Mouse (Mus musculus) stomach, postnatal 0 days (tissue): ENCODE measurements around the gene Epha10. TPM values are rescaled to one million over a fixed set of nuclear protein-coding genes. Genes with fewer than 3 reads are reported as not detected.
A peak's percentile ranks its signal among the peaks of the same experiment; 100 is the strongest.

Experiments
- ATAC-seq: fragments of 200-750 bp; cut with Nextera tagmentation; 2 replicates; pipeline ENCODE4 v1.8.0; 2017; ENCODE audit not compliant: low FRiP score, low TSS enrichment
- DNase-seq: peaks from one replicate; pipeline ENCODE4 v3.0.0-alpha.2; 2016; ENCODE audit warnings: low spot score
- H3K27ac ChIP-seq: fragments of 300-500 bp; sonication (generic); replicated peaks from 2 replicates; pipeline ENCODE4 v1.5.1; 2014; ENCODE audit warnings: mild to moderate bottlenecking, control low read depth
- H3K27me3 ChIP-seq: fragments of 300-500 bp; sonication (generic); 2 replicates; pipeline ENCODE4 v1.6.1; 2014; ENCODE audit warnings: low read length; ENCODE audit not compliant: control insufficient read depth, insufficient read depth
- H3K36me3 ChIP-seq: fragments of 300-500 bp; sonication (generic); 2 replicates; pipeline ENCODE4 v1.6.1; 2014; ENCODE audit warnings: low read length, mixed read lengths; ENCODE audit not compliant: control insufficient read depth, insufficient read depth
- H3K4me1 ChIP-seq: fragments of 300-500 bp; sonication (generic); replicated peaks from 2 replicates; pipeline ENCODE4 v1.6.1; 2014; ENCODE audit warnings: antibody characterized with exemption; ENCODE audit not compliant: control insufficient read depth, insufficient read depth
- H3K4me2 ChIP-seq: fragments of 300-500 bp; sonication (generic); replicated peaks from 2 replicates; pipeline ENCODE4 v1.6.1; 2014; ENCODE audit warnings: low read depth, mild to moderate bottlenecking, control low read depth, moderate library complexity
- H3K4me3 ChIP-seq: fragments of 300-500 bp; sonication (generic); 2 replicates; pipeline ENCODE4 v1.5.1; 2014; ENCODE audit warnings: low read depth, low read length, control low read depth
- H3K9ac ChIP-seq: fragments of 300-500 bp; sonication (generic); 2 replicates; pipeline ENCODE4 v1.6.1; 2014; ENCODE audit warnings: mild to moderate bottlenecking, low read length, control low read depth, mixed read lengths
- H3K9me3 ChIP-seq: fragments of 300-500 bp; sonication (generic); 2 replicates; pipeline ENCODE4 v1.6.1; 2016; ENCODE audit warnings: low read length; ENCODE audit not compliant: control insufficient read depth
- CTCF ChIP-seq: IDR thresholded peaks from 2 replicates; pipeline ENCODE4 v1.5.1; 2016; ENCODE audit warnings: antibody characterized with exemption, low read depth, mild to moderate bottlenecking, moderate library complexity
- EP300 ChIP-seq: optimal IDR thresholded peaks from 2 replicates; pipeline ENCODE3; 2016; ENCODE audit warnings: antibody characterized with exemption
- WGBS: fragments of 180-500 bp; shearing (Covaris S2); extraction: QIAGEN DNeasy Blood & Tissue Kit; methylation state at CpG from one replicate; pipeline ENCODE4 v1.1.7; 2014; 5-methylcytosine and 5-hydroxymethylcytosine counted together
- polyA plus RNA-seq: library from polyadenylated mRNA; unstranded; fragments of >200 nt; fragmentation: Nextera tagmentation; extraction: Ambion mirVana; gene quantifications from 2 replicates; pipeline ENCODE4 v1.2.1, GENCODE M21; 2015

The Epha10 gene
- polyA plus RNA-seq, 1 experiment from 2014 or later = not detected

GRCm38 (mm10) chr4:124860446-124860845 is 20.3 kb upstream of the Epha10 start:
- peak; percentile 86 for DNase-seq
- Histone ChIP-seq H3K27me3 (peaks cover 2% of the 10 kb centered on the region; the same call in 1 of the 2 replicates), H3K27ac (no peak overlapping the region), H3K4me3 (no peak overlapping the region), H3K9ac (no peak overlapping the region), H3K36me3 (peaks cover 9% of the 10 kb centered on the region; the same call in 1 of the 2 replicates), H3K4me2 (no peak overlapping the region), H3K9me3 (no peaks in the 10 kb centered on the region), H3K4me1 (no peaks in the 10 kb centered on the region)
- WGBS = 9% methylated on average over 7 of the region's 7 CpGs
- no peak for TF ChIP-seq CTCF
- no peak for TF ChIP-seq EP300
- ATAC-seq = peak; percentile 69

DNA sequence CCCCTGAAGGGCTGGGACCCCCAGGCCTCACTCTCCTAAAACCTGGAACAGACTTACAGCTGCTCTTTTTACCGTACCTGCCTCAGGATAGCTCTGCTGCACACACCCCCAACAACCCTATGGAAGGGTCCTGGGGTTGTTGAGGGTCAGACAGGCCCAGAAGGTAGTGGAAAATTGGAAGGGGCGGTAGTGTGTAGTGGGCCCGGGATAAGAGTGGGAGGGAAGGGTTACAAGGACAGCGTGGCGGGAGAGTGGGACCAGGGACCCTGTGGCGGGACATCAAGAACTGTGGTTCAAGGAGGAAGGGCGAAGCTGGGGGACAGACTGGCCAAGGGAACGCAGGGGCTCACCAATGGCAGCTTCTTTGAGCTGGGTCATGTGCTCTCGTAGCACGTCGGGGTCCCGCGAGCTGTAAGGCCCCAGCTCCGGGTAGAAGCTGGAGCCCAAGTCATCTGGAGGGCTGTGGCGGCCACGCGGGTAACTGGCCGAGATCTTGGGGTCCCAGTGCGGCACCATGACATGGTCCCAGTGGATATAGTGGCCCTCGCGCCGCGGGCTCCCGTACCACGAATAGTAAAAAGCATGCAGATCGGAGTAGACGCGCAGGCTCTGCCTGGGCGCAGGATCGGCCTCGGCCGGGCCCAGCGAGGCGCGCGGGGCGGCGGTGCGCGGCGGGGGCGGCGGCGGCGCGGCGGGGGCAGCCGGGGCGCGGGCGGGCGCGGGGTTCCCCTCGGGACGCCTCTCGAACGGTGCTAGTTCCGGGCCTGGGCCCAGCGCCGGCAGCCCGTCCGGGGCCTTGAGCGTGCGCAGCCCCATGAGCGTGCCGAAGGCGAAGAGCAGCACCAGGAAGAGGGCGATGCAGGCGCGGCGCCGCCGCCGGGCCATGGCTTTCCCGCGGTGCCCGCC is 19.2 kb upstream of the Epha10 start, which contains the start of gene Maneal:
Gene Maneal, minus strand, starts transcription at position 889 of the 906 bp plus-strand sequence.
- no peak within 1 kb of the TSS; the same call in 1 of the 2 replicates for H3K9ac ChIP-seq
- TF ChIP-seq CTCF (no peak), EP300 (no peak)
- no peaks in the 10 kb centered on the region for H3K4me1 ChIP-seq
- ATAC-seq = peak; percentile 16; the same call in 1 of the 2 replicates
- WGBS = 5% methylated on average over 44 of the region's 77 CpGs
- peak within 1 kb of the TSS; percentile 40 for H3K4me3 ChIP-seq
- no peaks in the 10 kb centered on the region for H3K9me3 ChIP-seq
- no peaks in the 10 kb centered on the region for H3K36me3 ChIP-seq
- H3K4me2 ChIP-seq = peak within 1 kb of the TSS; percentile 58
- H3K27me3 ChIP-seq = peaks cover 2% of the 10 kb centered on the region; the same call in 1 of the 2 replicates
- no peak for DNase-seq
- no peak within 1 kb of the TSS for H3K27ac ChIP-seq

DNA sequence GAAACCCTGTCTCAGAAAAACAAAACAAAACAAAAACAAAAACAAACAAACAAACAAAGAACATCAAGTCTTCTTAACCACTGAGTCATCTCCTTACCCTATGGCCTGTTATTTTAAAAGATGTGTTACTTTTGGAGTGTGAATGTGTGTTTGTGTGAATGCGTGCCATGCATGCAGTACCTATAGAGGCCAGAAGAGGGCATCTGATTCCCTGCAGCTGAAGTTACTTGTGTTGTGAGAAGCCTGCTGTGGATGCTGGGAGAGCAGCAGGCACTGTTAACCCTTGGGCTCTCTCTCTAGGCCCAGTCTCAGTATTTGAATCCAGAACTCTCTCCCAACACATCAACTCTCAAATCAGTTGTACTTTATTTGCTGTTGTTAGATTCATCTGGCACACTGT is 8.0 kb upstream of the Epha10 start:
- ATAC-seq (no peak), DNase-seq (no peak)
- Histone ChIP-seq H3K4me1 (no peaks in the 10 kb centered on the region), H3K9ac (no peak overlapping the region), H3K4me2 (no peak overlapping the region), H3K4me3 (no peak overlapping the region), H3K9me3 (no peaks in the 10 kb centered on the region), H3K27ac (no peak overlapping the region), H3K36me3 (no peaks in the 10 kb centered on the region), H3K27me3 (no peaks in the 10 kb centered on the region)
- 88% methylated on average over 1 of the region's 1 CpGs for whole genome bisulfite sequencing
- peak; percentile 40 for TF ChIP-seq CTCF
- no peak for TF ChIP-seq EP300

GRCm38 (mm10) chr4:124881341-124881908 is 726 bp downstream of the Epha10 start:
- DNase-seq = no peak

DNA sequence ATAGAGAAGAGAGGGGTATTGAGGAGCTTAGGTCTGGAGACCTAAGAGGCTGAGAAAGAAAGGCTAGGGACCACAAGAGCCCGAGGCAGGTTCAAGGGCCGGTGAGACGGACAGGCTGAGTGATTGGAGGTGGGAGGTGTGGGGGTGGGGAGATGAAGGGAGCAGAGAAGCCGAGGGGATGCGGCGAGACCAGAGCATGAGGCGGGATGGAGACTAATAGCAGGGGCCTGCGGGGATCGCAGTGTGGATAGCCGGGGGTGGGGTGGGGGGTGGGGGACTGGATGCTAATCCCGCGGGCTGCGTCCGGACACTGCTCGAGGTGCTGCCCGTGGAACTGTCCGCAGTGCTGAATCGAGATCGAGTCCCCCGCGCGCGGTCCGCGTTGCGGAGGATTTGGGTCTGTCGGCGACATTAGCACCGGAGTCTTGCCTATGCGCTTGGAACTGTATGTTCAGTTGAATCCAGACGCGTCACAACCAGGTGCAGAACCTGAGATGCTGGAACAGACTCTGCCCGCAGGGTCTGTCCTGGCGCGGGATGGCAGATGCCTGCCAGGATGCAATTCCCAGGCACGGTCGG is 1.5 kb downstream of the Epha10 start:
- no peak overlapping the region for H3K4me3 ChIP-seq
- TF ChIP-seq EP300 = no peak
- TF ChIP-seq CTCF = no peak
- DNase-seq (peak; percentile 61), ATAC-seq (no peak)
- no peak overlapping the region for H3K9ac ChIP-seq
- H3K27ac ChIP-seq = no peak overlapping the region
- 1% methylated on average over 32 of the region's 37 CpGs for WGBS
- H3K9me3 ChIP-seq = no peaks in the 10 kb centered on the region
- no peaks in the 10 kb centered on the region for H3K4me1 ChIP-seq
- H3K36me3 ChIP-seq = no peaks in the 10 kb centered on the region
- no peak overlapping the region for H3K4me2 ChIP-seq
- peaks cover 14% of the 10 kb centered on the region; the same call in 1 of the 2 replicates for H3K27me3 ChIP-seq

More at GRCm38 (mm10) chr4:124881341-124881908, 726 bp downstream of the Epha10 start:
- Histone ChIP-seq H3K4me2 (peak overlapping the region; percentile 34; the same call in 1 of the 2 replicates), H3K4me3 (peak overlapping the region; percentile 13; the same call in 1 of the 2 replicates), H3K9ac (no peak overlapping the region), H3K9me3 (no peaks in the 10 kb centered on the region), H3K27ac (no peak overlapping the region), H3K27me3 (peaks cover 14% of the 10 kb centered on the region; the same call in 1 of the 2 replicates), H3K4me1 (no peaks in the 10 kb centered on the region), H3K36me3 (no peaks in the 10 kb centered on the region)
- TF ChIP-seq CTCF = no peak
- TF ChIP-seq EP300 = no peak
- 1% methylated on average over 36 of the region's 37 CpGs for WGBS
- ATAC-seq = peak; percentile 66
